Mouse (Mus musculus) erythroblast, embryonic 14.5 days (primary cell): ENCODE results near the gene Foxn3. TPM values are rescaled to one million over a fixed set of nuclear protein-coding genes. Genes with fewer than 3 reads are reported as not detected.
"Not testable (repeated sequence)": the region's sequence is repeated elsewhere in the genome, so short reads cannot be mapped to it uniquely, and the experiment has no call there.

Experiments used
- H3K27me3 ChIP-seq: 2 replicates; pipeline ENCODE4 v1.6.1; 2012; ENCODE audit warnings: inconsistent platforms; ENCODE audit not compliant: control insufficient read depth
- H3K36me3 ChIP-seq: 2 replicates; pipeline ENCODE4 v1.6.1; 2012; ENCODE audit warnings: mild to moderate bottlenecking, inconsistent platforms; ENCODE audit not compliant: control insufficient read depth
- H3K4me1 ChIP-seq: 2 replicates; pipeline ENCODE4 v1.6.1; 2012; ENCODE audit warnings: inconsistent platforms; ENCODE audit not compliant: control insufficient read depth
- H3K4me3 ChIP-seq: replicated peaks from 2 replicates; pipeline ENCODE3; 2012; ENCODE audit warnings: moderate library complexity, mild to moderate bottlenecking, inconsistent platforms
- H3K9me3 ChIP-seq: 2 replicates; pipeline ENCODE4 v1.6.1; 2012; ENCODE audit warnings: low read length, inconsistent platforms, mixed read lengths; ENCODE audit not compliant: control insufficient read depth
- GATA1 ChIP-seq: IDR thresholded peaks from 2 replicates; pipeline ENCODE4 v1.6.1; 2012; ENCODE audit warnings: low read length, inconsistent platforms, mixed read lengths
- TAL1 ChIP-seq: IDR thresholded peaks from 3 replicates; pipeline ENCODE4 v1.6.1; 2012; ENCODE audit warnings: low read length, inconsistent platforms, mixed read lengths
- polyA plus RNA-seq: library from polyadenylated mRNA; stranded (reverse); fragments of >175 nt; gene quantifications from 2 replicates; pipeline ENCODE4 v1.2.3, GENCODE M21; 2012

Gene Foxn3
- polyA plus RNA-seq, 1 experiment, result 0.84 TPM

GRCm38 (mm10) chr12:99197031-99197430, 366.4 kb downstream of the Foxn3 start:
- Histone ChIP-seq H3K4me1 (no peaks in the 10 kb centered on the region), H3K27me3 (no peaks in the 10 kb centered on the region), H3K4me3 (no peak overlapping the region), H3K36me3 (peaks cover 8% of the 10 kb centered on the region), H3K9me3 (no peaks in the 10 kb centered on the region)
- TF ChIP-seq TAL1, result no peak
- no peak for TF ChIP-seq GATA1

DNA sequence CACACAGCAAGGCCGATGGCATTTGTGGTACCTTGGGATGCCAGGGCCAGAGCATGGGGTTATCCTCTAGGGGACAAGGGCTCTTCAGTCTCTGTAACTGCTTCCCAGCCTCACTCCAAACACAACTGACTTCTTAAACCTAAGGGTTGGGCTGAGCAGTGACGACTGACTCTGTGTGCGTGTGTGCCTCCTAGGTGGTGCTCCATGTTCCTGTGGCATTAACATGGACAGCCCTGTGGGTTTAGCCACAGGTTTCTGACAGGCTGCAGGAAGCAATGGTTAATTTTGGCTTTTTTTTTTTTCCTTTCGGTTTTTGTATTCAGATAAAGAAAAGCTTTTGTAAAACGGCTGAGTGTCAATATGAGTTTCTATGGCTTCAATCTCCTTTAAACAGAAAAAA, 367.7 kb downstream of the Foxn3 start:
- H3K4me3 ChIP-seq, result no peak overlapping the region
- TF ChIP-seq GATA1 (no peak), TAL1 (no peak)
- H3K9me3 ChIP-seq, result no peaks in the 10 kb centered on the region
- H3K36me3 ChIP-seq, result peaks cover 8% of the 10 kb centered on the region
- no peaks in the 10 kb centered on the region for H3K4me1 ChIP-seq
- H3K27me3 ChIP-seq, result no peaks in the 10 kb centered on the region

DNA sequence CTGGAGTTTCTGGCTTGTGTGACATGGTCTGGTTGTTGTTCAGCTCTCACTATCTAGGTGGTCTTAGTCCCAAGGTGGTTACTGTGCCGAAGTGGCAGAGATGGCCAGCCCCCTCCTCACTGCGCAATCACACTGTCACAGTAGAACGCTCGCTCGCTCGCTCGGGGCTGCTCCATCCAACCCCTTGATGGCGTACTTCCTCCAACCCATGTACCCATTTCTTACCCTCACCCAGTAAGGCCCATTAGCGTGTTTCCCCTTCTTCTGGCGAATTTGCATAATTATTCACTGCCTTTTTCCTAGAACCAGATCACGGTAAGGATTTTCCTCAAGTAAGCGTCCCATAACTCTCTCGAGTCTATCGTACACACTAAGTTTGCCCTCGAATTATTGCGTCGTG, 369.3 kb downstream of the Foxn3 start:
- H3K4me1 ChIP-seq, H3K36me3 ChIP-seq: not testable (repeated sequence)

GRCm38 (mm10) chr12:99187671-99188070, 375.7 kb downstream of the Foxn3 start:
- no peaks in the 10 kb centered on the region for H3K9me3 ChIP-seq
- no peak overlapping the region for H3K4me3 ChIP-seq
- H3K27me3 ChIP-seq, result no peaks in the 10 kb centered on the region
- H3K4me1 ChIP-seq, result no peaks in the 10 kb centered on the region
- no peaks in the 10 kb centered on the region for H3K36me3 ChIP-seq
- no peak for TF ChIP-seq GATA1
- no peak for TF ChIP-seq TAL1

More for the DNA sequence above, 369.3 kb downstream of the Foxn3 start:
- H3K4me3 ChIP-seq, H3K9me3 ChIP-seq, H3K27me3 ChIP-seq: not testable (repeated sequence)

- H3K9me3 ChIP-seq, result no peaks in the 10 kb centered on the region
- H3K4me3 ChIP-seq, result no peak overlapping the region
- H3K27me3 ChIP-seq, result no peaks in the 10 kb centered on the region
- H3K4me1 ChIP-seq, result no peaks in the 10 kb centered on the region
- TF ChIP-seq TAL1 (no peak), GATA1 (no peak)
- H3K36me3 ChIP-seq, result no peaks in the 10 kb centered on the region
Measured at GRCm38 (mm10) chr12:99186239-99186638, 377.1 kb downstream of the Foxn3 start.

DNA sequence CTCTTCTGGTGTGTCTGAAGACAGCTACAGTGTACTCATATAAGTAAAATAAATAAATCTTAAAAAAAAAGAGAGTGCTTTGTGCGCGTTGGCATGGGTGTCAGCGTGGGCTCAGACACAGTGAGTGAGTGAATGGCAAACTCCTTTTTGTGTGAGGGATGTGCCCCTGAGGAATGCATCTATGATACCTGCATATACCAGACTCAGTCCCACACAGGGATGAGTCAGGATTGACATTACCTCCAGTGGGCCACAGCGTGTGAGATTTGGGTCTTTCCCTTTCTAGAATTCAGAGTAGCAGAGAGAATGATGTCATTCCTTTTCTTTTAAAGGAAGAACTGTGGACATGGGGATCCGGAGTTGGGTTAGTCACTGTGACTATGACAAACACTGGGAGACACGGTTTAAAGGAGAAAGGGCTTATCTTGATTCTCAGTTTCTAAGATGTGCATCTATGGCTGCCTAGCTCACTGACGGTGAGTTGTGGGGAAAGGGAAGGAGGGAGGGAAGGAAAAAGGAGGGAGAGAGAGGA, 380.1 kb downstream of the Foxn3 start:
- no peaks in the 10 kb centered on the region for H3K4me1 ChIP-seq
- H3K9me3 ChIP-seq, result peaks cover 4% of the 10 kb centered on the region; the same call in 1 of the 2 replicates
- no peak overlapping the region for H3K4me3 ChIP-seq
- no peaks in the 10 kb centered on the region for H3K27me3 ChIP-seq
- no peaks in the 10 kb centered on the region for H3K36me3 ChIP-seq
- TF ChIP-seq TAL1, result no peak

DNA sequence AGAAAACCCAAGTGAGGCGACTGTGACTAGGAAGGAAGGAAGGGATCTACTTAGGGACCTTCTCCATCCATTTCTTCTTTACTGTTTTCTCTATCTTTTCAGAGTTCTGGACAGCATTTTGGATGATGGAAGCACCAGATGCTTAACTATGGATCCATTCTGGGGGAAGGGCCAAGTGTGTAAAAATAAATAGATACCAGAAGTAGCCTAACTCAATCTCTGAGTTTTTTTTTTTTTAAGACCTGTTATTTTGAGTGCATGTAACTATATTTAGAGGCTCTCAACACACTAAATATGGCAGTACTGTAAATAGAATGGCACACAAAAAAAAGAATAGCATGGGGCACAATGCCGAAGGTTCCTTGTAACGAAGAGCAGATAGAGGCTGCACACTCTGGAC, 381.0 kb downstream of the Foxn3 start:
- TF ChIP-seq TAL1, result no peak
- H3K4me3 ChIP-seq, result no peak overlapping the region
- no peaks in the 10 kb centered on the region for H3K36me3 ChIP-seq
- H3K4me1 ChIP-seq, result no peaks in the 10 kb centered on the region
- peaks cover 4% of the 10 kb centered on the region; the same call in 1 of the 2 replicates for H3K9me3 ChIP-seq
- H3K27me3 ChIP-seq, result no peaks in the 10 kb centered on the region

GRCm38 (mm10) chr12:99180234-99180824, 383.1 kb downstream of the Foxn3 start:
- Histone ChIP-seq H3K27me3 (no peaks in the 10 kb centered on the region), H3K9me3 (peaks cover 4% of the 10 kb centered on the region; the same call in 1 of the 2 replicates), H3K4me3 (no peak overlapping the region), H3K36me3 (no peaks in the 10 kb centered on the region), H3K4me1 (no peaks in the 10 kb centered on the region)
- TF ChIP-seq TAL1 (no peak), GATA1 (no peak)

DNA sequence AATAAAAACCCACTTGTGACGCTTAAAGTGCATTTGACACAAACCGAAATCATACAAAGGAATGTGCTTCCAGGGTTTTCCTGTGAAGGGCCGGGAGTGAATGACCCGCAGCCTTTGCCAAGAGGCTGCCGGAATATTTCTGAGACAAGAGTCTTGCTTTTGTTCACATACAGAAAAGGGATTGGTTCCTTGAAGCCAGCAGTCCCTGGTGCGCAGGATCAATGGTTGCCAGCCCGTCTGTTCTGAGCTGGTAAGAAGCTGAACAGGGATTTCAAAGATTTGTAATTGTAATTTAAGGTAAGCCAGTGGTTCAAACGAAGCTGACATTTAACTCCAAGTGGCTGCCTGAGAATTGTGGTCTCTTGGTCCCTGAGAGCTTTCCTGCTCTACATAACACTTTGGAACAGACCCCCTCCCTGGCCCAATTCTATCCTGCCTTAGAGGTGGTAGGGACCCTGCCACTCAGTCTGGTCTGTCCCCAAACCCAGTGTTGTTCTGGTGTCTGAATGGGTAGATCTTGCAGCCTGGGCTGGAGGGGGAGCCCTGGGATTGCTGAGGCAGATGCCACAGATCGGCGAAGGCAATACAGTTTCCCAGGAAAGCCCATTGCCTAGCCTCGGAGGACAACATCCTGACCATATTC, 388.3 kb downstream of the Foxn3 start:
- Histone ChIP-seq H3K27me3 (no peaks in the 10 kb centered on the region), H3K4me1 (no peaks in the 10 kb centered on the region), H3K9me3 (peaks cover 8% of the 10 kb centered on the region; the same call in 1 of the 2 replicates), H3K36me3 (no peaks in the 10 kb centered on the region), H3K4me3 (no peak overlapping the region)
- no peak for TF ChIP-seq GATA1
- no peak for TF ChIP-seq TAL1

- no peaks in the 10 kb centered on the region for H3K36me3 ChIP-seq
- no peaks in the 10 kb centered on the region for H3K4me1 ChIP-seq
- H3K9me3 ChIP-seq, result 0 out of 2 replicates have a peak, but pooled peaks cover 4% of the 10 kb centered on the region
- H3K27me3 ChIP-seq, result no peaks in the 10 kb centered on the region
- TF ChIP-seq GATA1 (no peak), TAL1 (no peak)
- no peak overlapping the region for H3K4me3 ChIP-seq
Measured at GRCm38 (mm10) chr12:99172170-99172569, 391.2 kb downstream of the Foxn3 start.
